Mouse (Mus musculus) gastrocnemius, postnatal 14 days (tissue): ENCODE measurements around the gene Ms4a5. TPM values are rescaled to one million over a fixed set of nuclear protein-coding genes. Genes with fewer than 3 reads are reported as not detected.
"Not testable (repeated sequence)": the region's sequence is repeated elsewhere in the genome, so short reads cannot be mapped to it uniquely, and the experiment has no call there.

Experiments used
- DNase-seq: peaks from one replicate; pipeline ENCODE4 v3.0.0; 2021; ENCODE audit warnings: mixed read lengths
- intact Hi-C: fragments of 180-260 bp; cut with DNase I; formaldehyde crosslinking; loops from one replicate; pipeline ENCODE4 v1.15.1; 2025; ENCODE audit warnings: low total_unique reads
- long read RNA-seq, 2 experiments: library from polyadenylated mRNA; stranded (forward); transcript quantifications; one replicate each; pipeline ENCODE4 v2.0.0; 2021
- total RNA-seq, 2 experiments: library from RNA; stranded (reverse); gene quantifications; 2 replicates each; pipeline ENCODE4 v1.2.3; 2021

Gene Ms4a5
- not detected for total RNA-seq
- long read RNA-seq, experiment 1, result 0 reads
- long read RNA-seq, experiment 2, result 0 reads

- DNase-seq, result no peak
- intact Hi-C loops, result no loop called here
Observed at GRCm38 (mm10) chr19:11283773-11284172, at the start of gene Ms4a5. Gene Ms4a5 (minus strand): TSS chr19:11283873.

GRCm38 (mm10) chr19:11321123-11321522 is 37.5 kb upstream of the Ms4a5 start:
- intact Hi-C loops, result no loop called here

GRCm38 (mm10) chr19:11316786-11317185 is 33.1 kb upstream of the Ms4a5 start:
- DNase-seq, result no peak
- intact Hi-C loops, result no loop called here

More at GRCm38 (mm10) chr19:11321123-11321522, 37.5 kb upstream of the Ms4a5 start:
- DNase-seq, result no peak

- no peak for DNase-seq
- intact Hi-C loops, result no loop called here
Observed at GRCm38 (mm10) chr19:11314354-11314753, 30.7 kb upstream of the Ms4a5 start, which contains the start of gene Ms4a14. Gene Ms4a14 (minus strand): TSS chr19:11314454.

- intact Hi-C loops, result no loop called here
- no peak for DNase-seq
Observed at GRCm38 (mm10) chr19:11308888-11309287, 25.2 kb upstream of the Ms4a5 start.

- intact Hi-C loops, DNase-seq: not testable (repeated sequence)
Observed at GRCm38 (mm10) chr19:11299529-11299928, 15.9 kb upstream of the Ms4a5 start.

- DNase-seq, result no peak
- intact Hi-C loops, result no loop called here
Observed at GRCm38 (mm10) chr19:11298939-11299338, 15.3 kb upstream of the Ms4a5 start.

- DNase-seq, intact Hi-C loops: not testable (repeated sequence)
Observed at GRCm38 (mm10) chr19:11293616-11294015, 9.9 kb upstream of the Ms4a5 start.

- intact Hi-C loops, result no loop called here
- DNase-seq, result no peak
Observed at GRCm38 (mm10) chr19:11292990-11293389, 9.3 kb upstream of the Ms4a5 start.

- intact Hi-C loops, result no loop called here
- DNase-seq, result no peak
Observed at GRCm38 (mm10) chr19:11280223-11280622, 3.5 kb downstream of the Ms4a5 start.

GRCm38 (mm10) chr19:11276431-11276830 is 7.2 kb downstream of the Ms4a5 start:
- intact Hi-C loops, result no loop called here
- DNase-seq, result no peak

GRCm38 (mm10) chr19:11266956-11267355 is 16.7 kb downstream of the Ms4a5 start:
- intact Hi-C loops, result no loop called here
- no peak for DNase-seq

GRCm38 (mm10) chr19:11266052-11266845 is 17.4 kb downstream of the Ms4a5 start, which contains the start of gene Ms4a1:
Gene Ms4a1 (minus strand): TSS chr19:11266241.
- no peak for DNase-seq
- intact Hi-C loops, result no loop called here

GRCm38 (mm10) chr19:11264602-11265185 is 19.0 kb downstream of the Ms4a5 start:
- intact Hi-C loops, result no loop called here

GRCm38 (mm10) chr19:11263549-11263948 is 20.1 kb downstream of the Ms4a5 start:
- intact Hi-C loops, result no loop called here
- no peak for DNase-seq

More at GRCm38 (mm10) chr19:11264602-11265185, 19.0 kb downstream of the Ms4a5 start:
- DNase-seq, result no peak

- DNase-seq, intact Hi-C loops: not testable (repeated sequence)
Observed at GRCm38 (mm10) chr19:11262932-11263331, 20.7 kb downstream of the Ms4a5 start.

GRCm38 (mm10) chr19:11261522-11261921 is 22.2 kb downstream of the Ms4a5 start:
- DNase-seq, result no peak
- intact Hi-C loops, result no loop called here

- intact Hi-C loops, result no loop called here
- no peak for DNase-seq
Observed at GRCm38 (mm10) chr19:11244230-11244629, 39.4 kb downstream of the Ms4a5 start.

GRCm38 (mm10) chr19:11242560-11242959 is 41.1 kb downstream of the Ms4a5 start:
- no peak for DNase-seq
- intact Hi-C loops, result no loop called here

- DNase-seq, result no peak
- intact Hi-C loops, result no loop called here
Observed at GRCm38 (mm10) chr19:11235820-11236219, 47.9 kb downstream of the Ms4a5 start.
